Mouse (Mus musculus) gastrocnemius, postnatal 4 days (tissue): Measurements from ENCODE around the gene Actr2. TPM values are rescaled to one million over a fixed set of nuclear protein-coding genes. Genes with fewer than 3 reads are reported as not detected.
"Not testable (repeated sequence)": the region's sequence is repeated elsewhere in the genome, so short reads cannot be mapped to it uniquely, and the experiment has no call there.

Source experiments
- DNase-seq, 2 experiments: peaks; one replicate each; pipeline ENCODE4 v3.0.0; 2021 to 2022; ENCODE audit warnings: low spot score in 2 of 2, mixed read lengths in 2 of 2
- total RNA-seq, 2 experiments: library from RNA; stranded (reverse); gene quantifications; 2 replicates each; pipeline ENCODE4 v1.2.3; 2021

Actr2 gene
- total RNA-seq, 2 experiments from 2014 or later, result 77.2 to 77.6 TPM

- no peak for DNase-seq
These were observed 58.8 kb downstream of the Actr2 start for GRCm38 (mm10) chr11:20053951-20054350.

GRCm38 (mm10) chr11:20052814-20053536, 59.7 kb downstream of the Actr2 start:
- no peak for DNase-seq

GRCm38 (mm10) chr11:20045586-20045985, 67.1 kb downstream of the Actr2 start:
- DNase-seq, result no peak

- DNase-seq, result no peak
These were observed 69.5 kb downstream of the Actr2 start for GRCm38 (mm10) chr11:20043256-20043655.

GRCm38 (mm10) chr11:20042106-20042505, 70.6 kb downstream of the Actr2 start:
- no peak for DNase-seq

DNA sequence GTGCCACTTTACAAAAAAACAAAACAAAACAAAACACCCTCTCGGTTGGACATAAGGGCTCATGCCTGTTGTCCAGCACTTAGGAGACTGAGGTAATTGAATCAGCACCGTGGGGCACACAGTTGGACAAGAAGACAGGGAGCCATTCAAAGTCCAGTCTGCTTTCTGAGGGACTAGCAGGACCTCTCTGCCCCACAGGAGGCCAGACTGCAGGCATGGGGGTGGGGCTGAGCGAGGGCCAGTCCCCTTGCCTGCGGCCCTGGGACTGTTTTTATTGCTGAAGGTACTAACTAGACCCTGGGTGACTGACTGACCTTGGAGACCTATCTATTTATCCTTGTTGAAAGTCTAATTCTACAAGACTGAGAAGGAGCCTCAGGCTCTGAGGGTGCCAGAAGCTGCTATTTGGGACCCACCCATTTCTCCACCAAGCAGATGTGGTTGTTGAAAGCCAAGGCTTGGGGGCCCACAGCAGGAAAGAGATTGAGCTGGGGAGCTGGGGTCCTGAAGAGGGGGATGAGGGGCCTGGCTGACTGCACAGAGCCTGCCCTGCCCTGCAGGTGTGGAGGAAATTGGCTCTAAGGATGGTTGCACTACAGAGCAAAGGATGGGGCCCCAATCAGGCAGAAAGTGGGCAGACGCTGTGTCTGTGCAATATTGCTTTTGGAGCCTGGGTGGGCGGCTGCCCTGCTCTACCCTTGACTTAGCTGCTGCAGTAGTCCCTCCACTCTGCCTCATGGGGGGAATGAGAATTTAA, 71.4 kb downstream of the Actr2 start:
- no peak for DNase-seq

DNA sequence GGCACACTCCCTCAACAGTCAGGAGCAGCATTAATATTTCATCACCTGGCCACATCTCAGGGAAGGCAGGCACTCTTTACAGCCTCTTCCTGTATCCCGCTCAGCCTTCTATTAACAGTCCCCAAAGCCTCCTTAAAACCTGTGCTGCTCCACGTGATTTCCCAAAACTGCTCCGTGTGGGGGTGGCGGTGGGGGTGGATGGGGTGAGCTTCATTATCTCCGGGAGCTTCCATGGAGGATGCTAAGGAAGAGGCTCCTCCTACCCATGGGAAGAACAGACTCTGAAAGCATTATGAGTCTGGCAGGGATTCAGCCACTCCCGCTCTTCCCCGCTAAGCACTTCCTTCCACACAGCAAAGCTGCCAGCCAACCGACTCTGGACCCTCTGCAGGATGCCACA, 74.0 kb downstream of the Actr2 start:
- DNase-seq, result peak in 1 of 2 experiments; percentile 20

DNA sequence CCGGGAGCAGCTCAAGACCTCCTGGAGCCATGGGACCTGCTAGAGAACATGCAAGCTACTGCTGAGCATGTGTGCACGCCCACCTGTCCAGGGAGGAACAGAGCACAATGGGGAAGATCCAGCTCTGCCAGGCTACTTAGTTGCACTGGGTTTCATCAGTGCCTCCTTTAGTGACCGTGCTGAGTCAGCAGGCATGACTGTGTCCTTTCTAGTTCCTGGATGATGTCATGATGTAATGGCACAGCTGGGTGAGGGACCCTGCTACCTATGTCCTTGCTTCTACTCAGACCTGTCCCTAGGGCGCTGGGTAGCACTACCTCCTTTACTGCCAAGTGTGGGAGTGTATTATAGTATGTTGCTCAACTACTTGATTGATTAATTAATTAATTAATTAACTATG, 75.0 kb downstream of the Actr2 start:
- DNase-seq, result no peak

- no peak for DNase-seq
These were observed 76.7 kb downstream of the Actr2 start for GRCm38 (mm10) chr11:20035972-20036371.

- DNase-seq, result no peak
These were observed 77.3 kb downstream of the Actr2 start for GRCm38 (mm10) chr11:20035343-20035928.

DNA sequence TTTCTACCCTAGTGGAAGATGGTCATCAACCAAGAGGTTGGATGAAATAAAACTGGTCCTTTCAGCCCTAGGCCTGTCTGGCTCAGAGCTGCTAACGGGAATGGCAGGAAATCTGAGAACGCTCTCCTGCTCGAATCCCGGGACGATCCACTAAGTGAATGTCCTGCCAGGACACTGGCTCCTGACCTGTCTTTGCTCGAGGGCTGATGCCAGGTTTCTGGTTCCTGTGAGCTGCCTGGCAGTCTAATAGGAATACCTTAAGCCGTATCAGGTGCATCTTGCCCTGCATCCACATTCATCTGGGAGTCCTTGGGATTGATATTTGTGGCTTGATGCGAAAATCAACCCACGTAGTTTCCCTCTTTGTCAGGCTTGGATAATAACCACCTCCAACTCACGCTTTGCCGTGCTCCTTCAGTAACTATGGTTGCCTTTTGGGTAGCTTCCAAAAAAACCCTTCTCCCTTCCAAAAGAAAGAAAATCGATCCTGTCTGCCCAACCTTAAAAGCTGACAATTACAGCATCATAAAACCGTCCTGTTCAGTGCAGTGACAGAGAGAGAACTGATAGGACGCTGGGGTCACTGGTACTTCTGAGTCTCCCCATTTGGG, 78.3 kb downstream of the Actr2 start:
- no peak for DNase-seq

DNA sequence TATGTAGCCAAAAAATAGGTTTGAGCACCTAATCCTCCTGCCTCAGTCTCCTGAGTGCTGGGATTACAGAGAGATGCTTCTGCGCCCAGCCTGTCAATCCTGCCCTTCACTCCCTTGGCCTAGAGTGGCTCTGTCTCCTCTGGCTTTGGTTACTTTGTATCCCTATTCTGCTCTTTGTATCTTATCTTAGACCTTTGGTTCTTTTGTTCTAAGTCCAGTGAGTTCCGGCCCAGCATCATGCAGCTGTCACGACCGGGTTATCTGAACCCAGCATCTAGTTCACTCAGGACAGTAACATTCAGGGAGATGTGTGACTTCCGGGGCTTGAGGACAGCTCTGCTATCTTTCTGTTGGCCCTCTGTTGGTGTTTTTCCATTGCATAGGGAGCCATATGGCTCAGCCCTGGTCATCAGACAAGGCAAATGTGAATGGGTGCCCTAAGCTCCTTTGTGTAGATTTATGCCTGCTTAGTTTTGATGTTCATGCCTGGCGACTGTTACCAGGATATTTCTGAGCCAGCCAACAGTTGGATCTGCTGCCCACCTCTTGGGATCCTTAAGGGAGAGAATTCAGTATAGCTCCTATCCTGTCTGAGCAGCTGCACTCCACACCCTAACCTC, 79.1 kb downstream of the Actr2 start:
- DNase-seq, result no peak

GRCm38 (mm10) chr11:20031536-20031935, 81.2 kb downstream of the Actr2 start:
- no peak for DNase-seq

DNA sequence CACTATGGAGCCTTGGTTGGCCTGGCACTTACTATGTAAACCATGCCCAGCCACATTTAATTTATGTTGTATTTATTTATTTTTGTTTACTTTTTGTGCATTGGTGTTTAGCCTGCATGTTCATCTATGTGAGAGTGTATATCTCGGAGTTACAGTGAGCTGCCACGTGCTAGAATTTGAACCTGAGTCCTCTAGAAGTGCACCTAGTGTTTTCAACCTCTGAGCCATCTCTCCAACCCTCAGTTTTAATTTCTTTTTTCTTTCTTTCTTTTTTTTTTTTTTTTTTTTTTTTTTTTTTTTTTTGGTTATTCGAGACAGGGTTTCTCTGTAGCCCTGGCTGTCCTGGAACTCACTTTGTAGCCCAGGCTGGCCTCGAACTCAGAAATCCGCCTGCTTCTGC, 81.7 kb downstream of the Actr2 start:
- not testable (repeated sequence) for DNase-seq

- DNase-seq, result no peak
These were observed 83.7 kb downstream of the Actr2 start for GRCm38 (mm10) chr11:20029014-20029413.

DNA sequence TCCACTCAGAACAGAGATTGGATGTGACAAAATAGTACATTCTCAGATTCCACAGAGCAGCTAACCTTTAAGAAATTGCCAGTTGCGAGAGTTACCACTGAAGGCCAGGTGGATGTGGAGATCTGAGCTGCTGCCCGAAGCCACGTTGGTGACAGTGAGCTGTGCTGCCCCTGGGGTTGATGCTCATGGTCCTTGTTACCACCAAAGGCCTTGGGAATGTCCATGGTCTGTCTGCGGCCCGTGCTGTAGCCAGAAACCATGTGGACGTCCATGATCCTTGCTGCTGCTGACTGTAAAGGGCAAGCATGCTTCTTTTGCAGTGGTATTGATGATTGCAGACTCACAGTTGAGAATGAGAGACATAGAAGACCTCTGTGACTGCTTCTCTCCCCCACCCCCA, 84.3 kb downstream of the Actr2 start:
- DNase-seq, result no peak

DNA sequence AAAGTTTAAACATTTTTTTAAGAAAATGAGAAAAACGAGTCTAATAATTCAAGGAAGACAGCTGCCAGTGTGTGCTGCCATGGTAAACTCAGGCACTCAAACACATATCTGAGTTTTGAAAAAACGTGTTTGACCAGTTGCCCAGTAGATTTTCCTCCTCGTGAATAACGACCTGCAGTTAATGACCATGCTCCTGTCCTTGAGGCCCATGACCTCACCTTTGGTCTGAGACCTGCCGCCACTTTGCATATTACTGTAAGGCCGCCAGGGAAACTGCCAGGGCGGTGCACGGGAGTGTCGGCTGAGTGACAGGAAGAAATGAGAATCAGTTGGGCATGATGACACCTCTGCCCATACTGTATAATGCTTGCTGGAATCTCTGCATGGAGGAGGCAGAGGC, 85.0 kb downstream of the Actr2 start:
- DNase-seq, result no peak

- no peak for DNase-seq
These were observed 86.8 kb downstream of the Actr2 start for GRCm38 (mm10) chr11:20025899-20026298.

GRCm38 (mm10) chr11:20022911-20023482, 89.7 kb downstream of the Actr2 start:
- DNase-seq, result no peak

- DNase-seq, result no peak
These were observed 90.3 kb downstream of the Actr2 start for GRCm38 (mm10) chr11:20022462-20022861.

DNA sequence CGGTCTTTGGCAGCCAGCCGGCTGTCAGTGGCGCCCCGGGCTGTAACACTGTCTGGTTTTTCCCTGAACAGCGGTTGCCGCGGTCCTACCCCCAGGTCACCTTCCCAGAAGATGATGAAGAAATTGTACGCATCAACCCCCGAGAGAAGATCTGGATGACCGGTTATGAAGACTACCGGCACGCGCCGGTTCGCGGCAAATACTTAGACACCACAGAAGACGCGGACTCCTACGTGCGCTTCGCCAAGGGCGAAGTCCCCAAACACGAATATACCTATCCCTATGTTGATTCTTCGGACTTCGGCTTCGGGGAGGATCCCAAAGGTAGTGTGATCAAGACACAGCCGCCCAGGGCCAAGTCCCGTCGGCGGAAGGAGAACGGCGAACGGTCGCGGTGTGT, 92.0 kb downstream of the Actr2 start:
- no peak for DNase-seq
